In the genomic region with DNA sequence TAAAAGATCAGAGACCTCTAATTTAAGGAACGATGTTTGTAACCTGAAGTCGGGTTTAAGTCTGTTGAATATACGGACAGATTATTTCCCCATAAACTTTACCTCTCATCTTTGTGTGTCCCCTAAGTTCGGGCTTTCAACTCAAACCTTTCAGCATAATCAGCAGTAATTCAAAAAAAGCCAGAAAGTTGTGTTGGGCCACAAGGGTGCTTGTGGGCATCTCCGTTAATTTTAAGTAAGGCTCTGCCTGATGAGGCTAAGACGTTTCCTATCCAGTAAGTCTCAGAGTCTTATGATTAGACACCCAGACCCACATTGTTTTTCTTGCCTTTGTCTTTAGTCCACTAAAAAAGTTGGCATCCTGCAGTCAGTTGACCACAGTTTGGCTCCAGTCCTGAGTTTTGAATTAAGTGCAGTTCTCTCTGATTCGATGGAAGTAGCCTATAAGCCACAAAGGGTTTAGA, we compare ENCODE assay signal across 8 mouse cellular contexts. TPM values are rescaled to one million over a fixed set of nuclear protein-coding genes. Genes with fewer than 3 reads are reported as not detected.
DNase-seq lines count a peak whose midpoint lies in the region; ATAC-seq lines count a peak whose summit lies in the region.

No protein-coding gene starts in this region.

- H3K9me3 ChIP-seq in limb, embryonic 11.5 days (ENCODE audit: control insufficient read depth, low read length): no peaks in the 10 kb centered on the region
- H3K9me3 ChIP-seq in neural tube, embryonic 12.5 days: no peaks in the 10 kb centered on the region

- H3K36me3 ChIP-seq in limb, embryonic 11.5 days (ENCODE audit: control insufficient read depth, insufficient read depth, low read length): no peaks in the 10 kb centered on the region
- H3K36me3 ChIP-seq in neural tube, embryonic 12.5 days: no peaks in the 10 kb centered on the region

- H3K4me1 ChIP-seq in limb, embryonic 11.5 days (ENCODE audit: control insufficient read depth, insufficient read depth, low read length): 0 out of 2 replicates have a peak, but pooled peaks cover 2% of the 10 kb centered on the region
- peaks cover 33% of the 10 kb centered on the region for H3K4me1 ChIP-seq in neural tube, embryonic 12.5 days

- peak overlapping the region; percentile 98 for H3K4me3 ChIP-seq in limb, embryonic 11.5 days (ENCODE audit: low read depth, low read length)
- H3K4me3 ChIP-seq in neural tube, embryonic 12.5 days: peak overlapping the region; percentile 100

- H3K4me2 ChIP-seq in limb, embryonic 11.5 days (ENCODE audit: low read depth, severe bottlenecking): peak overlapping the region; percentile 71
- H3K4me2 ChIP-seq in neural tube, embryonic 12.5 days (replicated peaks): peak overlapping the region; percentile 74

- no peak for ATAC-seq in limb, embryonic 11.5 days (ENCODE audit: insufficient number of reproducible peaks, low FRiP score, low TSS enrichment, low read depth)
- no peak for ATAC-seq in neural tube, embryonic 12.5 days (ENCODE audit: low FRiP score, low read depth)

- H3K27ac ChIP-seq in limb, embryonic 11.5 days (replicated peaks; ENCODE audit: low read depth, low read length): no peak overlapping the region
- no peak overlapping the region for H3K27ac ChIP-seq in neural tube, embryonic 12.5 days

- DNase-seq in adrenal gland, postnatal 10 days: peak; percentile 20
- no peak for DNase-seq in adrenal gland, postnatal 14 days
- DNase-seq in MEL-GATA-1-ER (ENCODE audit: extremely low read depth, low read depth): peak; percentile 70
- peak; percentile 41 for DNase-seq in heart, adult 8-10 months (ENCODE audit: low spot score)
- no peak for DNase-seq in limb, embryonic 11.5 days (ENCODE audit: low spot score)
- no peak for DNase-seq in urinary bladder, postnatal 10 days (ENCODE audit: low spot score)
- no peak for DNase-seq in cerebellum, adult 8-10 months

- peak overlapping the region; percentile 99 for H3K9ac ChIP-seq in limb, embryonic 11.5 days (ENCODE audit: low read length)
- H3K9ac ChIP-seq in neural tube, embryonic 12.5 days: peak overlapping the region; percentile 98

- H3K27me3 ChIP-seq in limb, embryonic 11.5 days (ENCODE audit: control insufficient read depth, insufficient read depth, low read length): no peaks in the 10 kb centered on the region
- no peaks in the 10 kb centered on the region for H3K27me3 ChIP-seq in neural tube, embryonic 12.5 days (replicated peaks)

- WGBS in limb, embryonic 11.5 days: 5% methylated on average over 7 of the region's 7 CpGs
- WGBS in neural tube, embryonic 12.5 days: 3% methylated on average over 7 of the region's 7 CpGs

RNA-seq across cellular contexts. Expression of a gene that starts 1.2 kb away (rescaled TPM):
- 10 to 100 TPM; 33.5 to 45.6 TPM for total RNA-seq in adrenal gland, postnatal 10 days (2021)
- 42.1 and 43.6 TPM in 2 replicates for total RNA-seq in adrenal gland, postnatal 14 days (2021)
- total RNA-seq in heart, adult 8-10 months (2022): 10 to 100 TPM; 16.9 to 20.2 (median 19.0) TPM
- 83.3 and 89.1 TPM in 2 replicates for polyA plus RNA-seq in limb, embryonic 11.5 days (2014; fragmentation: Nextera tagmentation; extraction: Ambion mirVana)
- polyA plus RNA-seq in neural tube, embryonic 12.5 days (2016; fragmentation: Nextera tagmentation; extraction: Ambion mirVana): 74.6 and 80.9 TPM in 2 replicates

RNA-seq across cellular contexts. Expression of a gene that starts 27.9 kb away (rescaled TPM):
- total RNA-seq in adrenal gland, postnatal 10 days (2021): not detected
- total RNA-seq in adrenal gland, postnatal 14 days (2021): not detected in 2 replicates
- total RNA-seq in heart, adult 8-10 months (2022): not detected
- not detected in 2 replicates for polyA plus RNA-seq in limb, embryonic 11.5 days (2014; fragmentation: Nextera tagmentation; extraction: Ambion mirVana)
- not detected in 2 replicates for polyA plus RNA-seq in neural tube, embryonic 12.5 days (2016; fragmentation: Nextera tagmentation; extraction: Ambion mirVana)

Comparison
In these comparisons a context has a peak if more than half of its experiments do, and no peak if none do; other contexts are left out.
1. DNase-seq: peak in adrenal gland, postnatal 10 days (single experiment), MEL-GATA-1-ER (single experiment) and heart, adult 8-10 months (single experiment); none in adrenal gland, postnatal 14 days (single experiment), limb, embryonic 11.5 days (single experiment), urinary bladder, postnatal 10 days (single experiment) and cerebellum, adult 8-10 months (single experiment).